Mouse (Mus musculus): ENCODE measurements around the gene Mmel1. TPM values are rescaled to one million over a fixed set of nuclear protein-coding genes. Genes with fewer than 3 reads are reported as not detected.

Mmel1 gene
- 0.28 TPM in 1 of 2 replicates, not detected in the other for polyA plus RNA-seq (2015; fragmentation: Nextera tagmentation; extraction: Ambion mirVana)

DNA sequence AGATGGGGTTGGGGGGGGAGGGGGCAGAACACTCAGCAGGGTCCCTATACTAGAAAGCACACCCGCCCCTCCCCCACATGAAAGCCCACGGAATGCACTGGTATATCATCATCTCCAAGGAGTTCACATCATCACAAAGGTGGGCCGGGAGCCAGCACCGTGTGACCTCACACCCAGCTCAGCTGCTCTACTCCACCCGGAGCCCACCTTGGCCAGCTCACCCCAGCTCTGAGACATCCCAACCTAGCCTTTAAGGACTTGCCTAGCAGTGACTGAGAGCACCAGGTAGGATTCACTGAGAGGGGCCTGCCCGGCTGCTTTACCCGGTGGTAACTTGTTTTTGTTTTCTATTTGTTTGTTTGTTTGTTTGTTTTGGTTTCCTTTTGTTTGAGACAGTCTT lies at the start of gene Mmel1:
Gene Mmel1 (plus strand): TSS at position 146 of the 400 bp plus-strand sequence.
- Histone ChIP-seq H3K27ac (no peak within 1 kb of the TSS), H3K4me3 (no peak within 1 kb of the TSS), H3K4me1 (peaks cover 22% of the 10 kb centered on the region), H3K9ac (no peak within 1 kb of the TSS), H3K36me3 (no peaks in the 10 kb centered on the region), H3K4me2 (no peak within 1 kb of the TSS), H3K9me3 (no peaks in the 10 kb centered on the region), H3K27me3 (peaks cover 9% of the 10 kb centered on the region; the same call in 1 of the 2 replicates)
- no peak for ATAC-seq (ENCODE audit: insufficient number of reproducible peaks, insufficient read depth, low FRiP score, low TSS enrichment, low read depth)
- WGBS: 85% methylated on average over 7 of the region's 7 CpGs

DNA sequence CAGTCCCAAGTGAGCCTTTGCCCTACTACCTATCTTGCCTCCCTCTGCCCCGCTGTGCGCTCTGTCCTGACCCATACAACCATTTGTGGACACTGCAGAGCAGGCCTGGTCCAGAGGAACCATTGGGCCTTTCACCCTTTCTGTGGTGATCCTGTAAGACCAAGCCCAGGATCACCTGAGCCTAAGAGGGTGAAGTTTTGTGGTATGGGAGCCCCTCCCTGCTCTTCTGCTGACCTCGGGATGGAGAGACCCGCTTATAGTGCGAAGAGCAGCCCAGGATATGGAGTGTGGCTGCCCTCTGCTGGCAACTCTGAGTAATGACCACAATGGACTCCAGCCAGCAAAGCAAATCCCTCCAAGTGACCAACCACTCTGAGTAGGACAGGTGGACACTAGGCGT lies 43.7 kb upstream of the Mmel1 start:
- 35% methylated on average over 6 of the region's 6 CpGs for WGBS
- H3K27me3 ChIP-seq: peaks cover 8% of the 10 kb centered on the region; the same call in 1 of the 2 replicates
- no peaks in the 10 kb centered on the region for H3K9me3 ChIP-seq
- ATAC-seq (ENCODE audit: insufficient number of reproducible peaks, insufficient read depth, low FRiP score, low TSS enrichment, low read depth): no peak; the same call in 1 of the 2 replicates
- H3K9ac ChIP-seq: no peak overlapping the region
- H3K4me3 ChIP-seq: no peak overlapping the region
- peaks cover 29% of the 10 kb centered on the region for H3K4me1 ChIP-seq
- no peaks in the 10 kb centered on the region for H3K36me3 ChIP-seq
- H3K27ac ChIP-seq: no peak overlapping the region
- no peak overlapping the region for H3K4me2 ChIP-seq

DNA sequence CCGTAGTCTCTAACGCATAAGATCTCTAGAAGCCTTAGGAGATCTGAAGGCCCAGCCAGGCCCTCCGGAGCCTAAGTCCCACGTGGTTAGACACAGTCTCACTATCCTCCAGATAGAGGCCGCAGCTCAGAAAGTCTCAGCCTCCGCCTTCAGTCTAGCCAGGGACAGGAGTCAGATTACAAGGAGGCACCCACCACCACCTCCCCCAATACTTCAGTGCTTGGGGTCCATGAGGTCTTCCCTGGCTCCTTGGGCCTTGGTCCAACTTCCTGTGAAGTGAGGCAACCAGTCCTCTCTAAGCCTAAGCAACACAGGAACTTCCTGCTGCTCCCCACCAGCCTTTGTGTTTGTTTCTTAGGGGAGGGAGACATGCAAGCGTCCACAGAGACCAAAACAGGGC lies 43.2 kb upstream of the Mmel1 start:
- no peak for ATAC-seq (ENCODE audit: insufficient number of reproducible peaks, insufficient read depth, low FRiP score, low TSS enrichment, low read depth)
- 36% methylated on average over 7 of the region's 7 CpGs for WGBS
- Histone ChIP-seq H3K27me3 (0 out of 2 replicates have a peak, but pooled peaks cover 3% of the 10 kb centered on the region), H3K36me3 (no peaks in the 10 kb centered on the region), H3K4me2 (no peak overlapping the region), H3K27ac (no peak overlapping the region), H3K9me3 (no peaks in the 10 kb centered on the region), H3K4me3 (no peak overlapping the region), H3K4me1 (peaks cover 29% of the 10 kb centered on the region), H3K9ac (no peak overlapping the region)

DNA sequence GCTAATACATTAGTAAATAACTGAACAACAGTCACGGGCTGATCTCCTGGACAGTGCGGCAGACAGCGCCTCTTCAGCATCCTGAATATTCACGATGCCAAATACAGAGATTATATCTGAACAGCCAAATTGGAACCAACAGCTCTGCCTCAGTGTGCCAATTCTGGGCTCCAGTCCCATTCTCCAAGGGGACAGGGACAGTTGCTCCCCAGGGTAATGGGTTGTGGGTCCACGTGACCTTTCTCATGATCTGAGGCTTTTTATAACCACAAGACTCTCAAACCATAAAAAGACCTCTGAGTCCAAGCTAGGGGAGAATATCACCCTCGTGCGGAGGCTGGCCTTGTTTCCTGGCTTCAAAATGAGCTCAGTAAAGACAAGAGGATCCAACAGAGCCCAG lies 42.2 kb upstream of the Mmel1 start:
- Histone ChIP-seq H3K27me3 (0 out of 2 replicates have a peak, but pooled peaks cover 3% of the 10 kb centered on the region), H3K4me2 (no peak overlapping the region), H3K9me3 (no peaks in the 10 kb centered on the region), H3K4me1 (peaks cover 27% of the 10 kb centered on the region), H3K4me3 (no peak overlapping the region), H3K9ac (no peak overlapping the region), H3K27ac (no peak overlapping the region), H3K36me3 (no peaks in the 10 kb centered on the region)
- 78% methylated on average over 7 of the region's 7 CpGs for WGBS
- ATAC-seq (ENCODE audit: insufficient number of reproducible peaks, insufficient read depth, low FRiP score, low TSS enrichment, low read depth): no peak

DNA sequence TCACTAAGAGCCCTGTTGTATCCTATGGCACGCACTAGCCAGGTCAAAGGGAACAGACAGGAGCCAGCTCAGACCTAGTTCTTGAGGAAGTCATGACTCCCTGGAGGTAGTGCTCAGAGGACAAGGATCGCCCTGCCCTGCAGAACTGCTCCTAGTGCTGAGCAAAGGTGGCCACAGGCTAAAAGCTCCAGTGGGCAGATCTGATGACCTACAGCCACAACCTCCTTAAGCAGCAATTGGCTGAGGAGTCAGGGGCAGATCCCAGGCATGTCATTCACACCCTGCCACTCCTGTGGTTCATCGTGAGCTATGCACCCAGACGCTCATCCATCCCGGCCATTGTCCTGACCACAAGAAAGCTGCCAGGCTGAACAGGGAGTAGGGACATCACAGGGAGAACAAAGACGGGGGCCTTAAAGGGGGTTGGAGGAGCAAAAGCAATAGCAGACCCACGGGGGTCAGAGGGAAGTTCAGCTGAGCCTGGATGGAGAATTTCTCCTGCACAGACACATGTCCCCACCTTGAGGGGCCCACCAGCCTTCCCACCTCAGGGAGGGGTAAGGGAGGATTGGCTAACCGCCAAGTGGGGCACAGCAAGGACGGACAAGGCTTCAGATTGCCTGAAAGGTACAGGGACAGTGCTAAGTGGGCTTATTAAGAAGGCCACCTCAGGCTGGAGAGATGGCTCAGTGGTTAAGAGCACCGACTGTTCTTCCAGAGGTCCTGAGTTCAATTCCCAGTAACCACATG lies 41.3 kb upstream of the Mmel1 start:
- Histone ChIP-seq H3K27me3 (0 out of 2 replicates have a peak, but pooled peaks cover 3% of the 10 kb centered on the region), H3K27ac (no peak overlapping the region), H3K4me3 (no peak overlapping the region), H3K4me2 (no peak overlapping the region), H3K36me3 (no peaks in the 10 kb centered on the region), H3K4me1 (peaks cover 23% of the 10 kb centered on the region), H3K9ac (0 out of 2 replicates have a peak overlapping the region, but pooled peaks have one; percentile 21), H3K9me3 (no peaks in the 10 kb centered on the region)
- 39% methylated on average over 10 of the region's 10 CpGs for WGBS
- ATAC-seq (ENCODE audit: insufficient number of reproducible peaks, insufficient read depth, low FRiP score, low TSS enrichment, low read depth): no peak

DNA sequence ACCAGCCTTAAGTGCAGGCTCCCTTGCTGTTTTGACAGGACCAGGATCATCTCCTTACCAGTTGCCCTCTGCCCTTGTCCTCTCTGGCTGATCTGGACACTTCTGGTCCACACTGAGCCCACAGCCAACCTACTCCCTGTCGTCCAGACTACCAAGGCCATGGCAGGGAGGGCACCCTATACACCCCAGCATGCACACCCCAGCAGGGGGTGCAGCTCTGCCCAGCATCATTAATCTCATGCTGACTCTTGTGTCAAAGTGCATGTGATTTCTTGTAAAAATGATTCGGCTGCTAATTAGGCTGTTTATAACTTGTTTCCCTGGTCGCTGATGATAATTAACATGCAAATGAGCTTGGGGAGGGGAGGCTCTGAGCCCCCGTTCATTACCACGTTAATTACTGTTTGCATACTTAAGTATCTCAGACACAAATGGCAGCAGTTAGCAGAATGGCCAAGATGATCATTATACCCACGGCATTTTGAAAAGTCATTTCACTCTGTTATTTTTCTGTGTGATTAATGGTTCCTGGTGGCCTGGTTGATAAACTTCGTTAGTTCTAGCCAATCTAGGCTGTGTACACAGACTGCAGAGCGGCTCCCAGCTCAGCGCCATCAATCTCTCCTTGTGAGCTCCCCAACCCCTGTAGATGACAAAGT lies 37.3 kb upstream of the Mmel1 start:
- H3K4me1 ChIP-seq: peaks cover 9% of the 10 kb centered on the region
- 59% methylated on average over 9 of the region's 9 CpGs for WGBS
- no peak for ATAC-seq (ENCODE audit: insufficient number of reproducible peaks, insufficient read depth, low FRiP score, low TSS enrichment, low read depth)

DNA sequence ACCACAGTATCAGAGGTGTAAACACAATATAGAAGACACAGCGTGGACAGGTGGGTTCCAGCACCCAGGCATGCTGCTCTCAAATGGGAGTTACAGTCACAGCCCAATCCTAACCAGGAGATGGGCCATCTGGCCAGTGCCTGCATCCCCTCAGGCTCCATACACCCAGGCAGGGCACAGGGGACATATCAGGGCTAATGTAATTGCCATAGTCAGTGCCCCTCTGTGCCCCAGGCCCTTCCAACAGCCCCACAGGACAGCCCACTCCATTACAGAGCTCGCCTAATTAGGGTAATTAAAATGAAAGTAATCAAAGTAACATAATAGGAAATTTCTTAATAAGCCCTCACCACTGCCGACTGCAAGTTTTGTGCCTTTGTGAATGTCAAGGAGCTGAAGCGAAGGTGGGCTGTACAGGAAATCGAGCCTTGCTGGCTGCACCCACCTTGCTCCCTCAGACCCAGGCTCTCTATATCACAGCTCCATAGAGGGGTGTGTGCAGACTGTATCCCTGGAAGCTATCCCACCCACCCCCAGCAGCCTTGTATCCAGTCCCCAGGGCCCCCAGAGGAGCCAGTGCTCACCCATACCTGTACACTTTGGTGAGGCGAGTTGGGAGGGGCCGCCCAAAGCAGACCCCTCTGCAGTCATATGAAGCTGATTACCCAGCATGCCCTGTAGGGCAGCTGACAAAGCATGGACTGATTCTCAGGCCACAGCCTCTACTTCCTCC lies 33.0 kb upstream of the Mmel1 start:
- Histone ChIP-seq H3K36me3 (no peaks in the 10 kb centered on the region), H3K27me3 (peaks cover 18% of the 10 kb centered on the region), H3K9me3 (no peaks in the 10 kb centered on the region), H3K9ac (no peak overlapping the region), H3K27ac (no peak overlapping the region), H3K4me3 (no peak overlapping the region), H3K4me1 (peaks cover 10% of the 10 kb centered on the region; the same call in 1 of the 2 replicates), H3K4me2 (no peak overlapping the region)
- no peak for ATAC-seq (ENCODE audit: insufficient number of reproducible peaks, insufficient read depth, low FRiP score, low TSS enrichment, low read depth)
- WGBS: 65% methylated on average over 7 of the region's 7 CpGs

More for the DNA sequence above, 37.3 kb upstream of the Mmel1 start:
- Histone ChIP-seq H3K4me2 (no peak overlapping the region), H3K4me3 (no peak overlapping the region), H3K36me3 (no peaks in the 10 kb centered on the region), H3K9me3 (no peaks in the 10 kb centered on the region), H3K9ac (no peak overlapping the region), H3K27ac (no peak overlapping the region), H3K27me3 (peaks cover 5% of the 10 kb centered on the region; the same call in 1 of the 2 replicates)

DNA sequence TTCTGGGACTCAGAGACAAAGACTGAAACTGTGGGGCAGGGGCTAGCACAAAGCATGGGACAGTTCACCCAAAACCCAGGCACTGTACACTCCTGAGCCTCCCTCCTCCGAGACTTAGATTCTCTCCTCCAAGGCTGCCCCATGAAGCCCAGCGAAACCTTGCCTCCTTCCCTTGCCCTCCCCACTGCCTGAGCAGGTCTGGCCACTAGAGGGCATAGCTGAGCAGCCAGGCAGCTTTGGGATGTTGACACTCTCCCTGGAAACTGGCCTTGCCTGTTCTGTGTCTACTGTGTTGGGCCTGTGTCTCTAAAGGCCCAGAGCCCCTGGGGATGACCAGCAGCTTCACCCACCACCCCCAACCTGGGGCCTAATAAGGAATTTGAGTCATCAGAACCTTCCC lies 32.2 kb upstream of the Mmel1 start, which contains the start of gene Ttc34:
Gene Ttc34 (plus strand): TSS at position 290 of the 400 bp plus-strand sequence.
- no peak within 1 kb of the TSS for H3K27ac ChIP-seq
- peaks cover 18% of the 10 kb centered on the region for H3K27me3 ChIP-seq
- H3K9ac ChIP-seq: no peak within 1 kb of the TSS
- H3K36me3 ChIP-seq: no peaks in the 10 kb centered on the region
- no peak within 1 kb of the TSS for H3K4me2 ChIP-seq
- 46% methylated on average over 2 of the region's 2 CpGs for WGBS
- no peak for ATAC-seq (ENCODE audit: insufficient number of reproducible peaks, insufficient read depth, low FRiP score, low TSS enrichment, low read depth)
- H3K9me3 ChIP-seq: no peaks in the 10 kb centered on the region
- H3K4me3 ChIP-seq: no peak within 1 kb of the TSS
- peaks cover 10% of the 10 kb centered on the region; the same call in 1 of the 2 replicates for H3K4me1 ChIP-seq

DNA sequence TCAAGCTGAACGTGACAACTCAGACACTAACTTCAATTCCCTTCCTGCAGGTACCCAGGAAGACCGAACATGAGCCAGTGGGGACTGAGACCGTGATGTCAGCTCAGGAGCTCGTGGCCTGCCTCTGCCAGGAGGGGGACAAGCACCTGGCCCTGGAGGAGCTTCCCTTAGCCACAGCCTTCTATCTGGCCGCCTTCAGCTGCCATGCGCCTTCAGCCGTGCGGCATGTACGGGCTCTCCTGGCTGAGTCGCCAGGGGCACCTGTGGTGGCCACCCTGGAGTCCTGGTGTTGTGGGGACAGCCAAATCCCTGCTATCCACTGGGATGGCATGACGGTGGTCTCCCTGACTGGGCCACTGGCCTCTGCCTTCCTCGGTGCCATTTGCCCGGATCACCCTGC lies 30.6 kb upstream of the Mmel1 start:
- no peak overlapping the region for H3K9ac ChIP-seq
- no peaks in the 10 kb centered on the region for H3K36me3 ChIP-seq
- no peak overlapping the region for H3K4me2 ChIP-seq
- ATAC-seq (ENCODE audit: insufficient number of reproducible peaks, insufficient read depth, low FRiP score, low TSS enrichment, low read depth): no peak
- H3K27me3 ChIP-seq: peaks cover 18% of the 10 kb centered on the region
- no peak overlapping the region for H3K4me3 ChIP-seq
- WGBS: 86% methylated on average over 13 of the region's 13 CpGs
- no peak overlapping the region for H3K27ac ChIP-seq
- peaks cover 10% of the 10 kb centered on the region; the same call in 1 of the 2 replicates for H3K4me1 ChIP-seq
- no peaks in the 10 kb centered on the region for H3K9me3 ChIP-seq

DNA sequence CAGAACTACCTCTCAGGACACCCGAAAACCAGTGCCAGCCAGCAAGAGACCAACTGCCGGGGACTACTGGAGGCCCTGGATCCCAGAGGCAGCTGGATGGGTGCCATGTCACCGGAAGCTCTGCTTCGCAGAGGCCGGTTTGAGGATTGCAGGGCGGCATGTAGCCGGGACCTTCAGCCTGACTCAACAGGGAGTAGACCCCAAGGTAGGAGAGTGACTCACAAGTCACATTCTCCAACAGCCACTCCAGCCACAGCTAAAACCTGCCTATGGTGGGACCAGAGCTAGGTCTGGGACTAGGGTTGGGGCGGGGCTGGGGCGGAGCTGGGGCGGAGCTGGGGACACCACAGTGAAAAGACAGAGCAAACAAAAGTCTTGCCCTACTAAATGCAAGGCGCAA lies 30.0 kb upstream of the Mmel1 start:
- Histone ChIP-seq H3K27me3 (peaks cover 17% of the 10 kb centered on the region), H3K36me3 (no peaks in the 10 kb centered on the region), H3K27ac (no peak overlapping the region), H3K4me3 (no peak overlapping the region), H3K9me3 (no peaks in the 10 kb centered on the region), H3K4me1 (peaks cover 10% of the 10 kb centered on the region; the same call in 1 of the 2 replicates), H3K4me2 (no peak overlapping the region), H3K9ac (no peak overlapping the region)
- no peak for ATAC-seq (ENCODE audit: insufficient number of reproducible peaks, insufficient read depth, low FRiP score, low TSS enrichment, low read depth)
- WGBS: 49% methylated on average over 11 of the region's 11 CpGs

DNA sequence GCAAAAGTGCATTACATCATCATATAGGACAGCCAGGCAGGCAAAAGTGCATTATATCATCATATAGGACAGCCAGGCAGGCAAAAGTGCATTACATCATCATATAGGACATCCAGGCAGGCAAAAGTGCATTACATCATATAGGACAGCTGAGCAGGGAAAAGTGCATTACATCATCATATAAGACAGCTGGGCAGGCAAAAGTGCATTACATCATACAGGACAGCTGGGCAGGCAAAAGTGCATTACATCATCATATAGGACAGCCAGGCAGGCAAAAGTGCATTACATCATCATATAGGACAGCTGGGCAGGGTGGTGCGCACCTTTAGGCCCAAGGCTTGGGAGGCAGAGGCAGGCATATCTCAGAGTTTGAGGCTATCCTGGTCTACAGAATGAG lies 16.7 kb upstream of the Mmel1 start:
- no peak for ATAC-seq (ENCODE audit: insufficient number of reproducible peaks, insufficient read depth, low FRiP score, low TSS enrichment, low read depth)
- 95% methylated on average over 1 of the region's 1 CpGs for WGBS
- Histone ChIP-seq H3K27ac (no peak overlapping the region), H3K4me1 (peaks cover 14% of the 10 kb centered on the region), H3K27me3 (peaks cover 39% of the 10 kb centered on the region), H3K36me3 (no peaks in the 10 kb centered on the region), H3K9me3 (no peaks in the 10 kb centered on the region), H3K4me3 (no peak overlapping the region), H3K9ac (no peak overlapping the region), H3K4me2 (no peak overlapping the region)
